Mouse (Mus musculus) heart, adult 18-20 months (tissue): ENCODE measurements around the gene Mamdc2. TPM values are rescaled to one million over a fixed set of nuclear protein-coding genes. Genes with fewer than 3 reads are reported as not detected.

ENCODE experiments used
- DNase-seq, 2 experiments: peaks; one replicate each; pipeline ENCODE4 v3.0.0; 2021 to 2022; ENCODE audit warnings: mixed read lengths in 1 of 2
- total RNA-seq, 2 experiments: library from RNA; stranded (reverse); gene quantifications; 2 replicates each; pipeline ENCODE4 v1.2.3; 2021

The Mamdc2 gene
- total RNA-seq, 2 experiments from 2014 or later = 2.1 to 2.2 TPM

GRCm38 (mm10) chr19:23274054-23274724 is 174.1 kb downstream of the Mamdc2 start:
- no peak for DNase-seq

GRCm38 (mm10) chr19:23273355-23274053 is 174.7 kb downstream of the Mamdc2 start, which contains the start of gene Smc5:
Gene Smc5 (minus strand): TSS chr19:23273897.
- DNase-seq = peak; percentile 92 to 96

- DNase-seq = no peak
Measured at GRCm38 (mm10) chr19:23256771-23257170, 191.5 kb downstream of the Mamdc2 start.

Other genes starting within 250 kb of the Mamdc2 start
- 10 to 100 TPM; 19.3 to 19.5 TPM for gene Smc5, start 174.5 kb downstream of the Mamdc2 start, total RNA-seq
- gene 1700028P14Rik, start 204.4 kb upstream of the Mamdc2 start, total RNA-seq = not detected
- gene Ptar1, start 239.0 kb upstream of the Mamdc2 start, total RNA-seq = 10 to 100 TPM; 18.7 to 19.9 TPM